Mouse (Mus musculus): ENCODE data around the gene Gm21860.
"Not testable (repeated sequence)": the region's sequence is repeated elsewhere in the genome, so short reads cannot be mapped to it uniquely, and the experiment has no call there.

- not testable (repeated sequence) for TF ChIP-seq CTCF (IDR thresholded peaks at IDR 0.05; ENCODE audit: low read depth, low read length); GATA1 (IDR thresholded peaks at IDR 0.05; ENCODE audit: borderline replicate concordance, low read length); POLR2AphosphoS5 (IDR thresholded peaks at IDR 0.05; ENCODE audit: insufficient replicate concordance, low read depth, low read length); TAL1 (conservative IDR thresholded peaks at IDR 0.05; ENCODE audit: low read depth, low read length)
Observed at GRCm38 (mm10) chrY:90736217-90737000, 18.2 kb downstream of the Gm21860 start.

Data from G1E (cell line).